Mouse (Mus musculus): ENCODE results near the gene Lingo1.
A peak's percentile ranks its signal among the peaks of the same experiment; 100 is the strongest.

GRCm38 (mm10) chr9:56635498-56636121 is 160.7 kb downstream of the Lingo1 start:
- TF ChIP-seq CTCF (IDR thresholded peaks at IDR 0.05; ENCODE audit: extremely low read depth, insufficient read length, insufficient replicate concordance, low read depth, low read length) (no peak), POLR2A (IDR thresholded peaks at IDR 0.05; ENCODE audit: low read depth, low read length) (0 out of 2 replicates have a peak, but pooled peaks have one; percentile 9)
